Mouse (Mus musculus) right cerebral cortex, postnatal 25 days (tissue): ENCODE results near the gene Ankrd33.

Experiments used
- DNase-seq: peaks from one replicate; pipeline ENCODE4 v3.0.0; 2022

The Ankrd33 gene

GRCm38 (mm10) chr15:101115511-101116110 lies at the start of gene Ankrd33:
Ankrd33 (plus strand) TSS chr15:101115755.
- no peak for DNase-seq

GRCm38 (mm10) chr15:101066364-101066847 lies 49.1 kb upstream of the Ankrd33 start:
- DNase-seq, result no peak

- DNase-seq, result no peak
Observed at GRCm38 (mm10) chr15:101066920-101067696, 48.4 kb upstream of the Ankrd33 start.

GRCm38 (mm10) chr15:101068029-101068428 lies 47.5 kb upstream of the Ankrd33 start:
- no peak for DNase-seq

GRCm38 (mm10) chr15:101068671-101069070 lies 46.9 kb upstream of the Ankrd33 start:
- no peak for DNase-seq

GRCm38 (mm10) chr15:101069641-101070190 lies 45.8 kb upstream of the Ankrd33 start:
- no peak for DNase-seq

- no peak for DNase-seq
Observed at GRCm38 (mm10) chr15:101070762-101071161, 44.8 kb upstream of the Ankrd33 start.

- no peak for DNase-seq
Observed at GRCm38 (mm10) chr15:101072736-101073135, 42.8 kb upstream of the Ankrd33 start.

GRCm38 (mm10) chr15:101074067-101074466 lies 41.5 kb upstream of the Ankrd33 start:
- DNase-seq, result no peak

- no peak for DNase-seq
Observed at GRCm38 (mm10) chr15:101075150-101075549, 40.4 kb upstream of the Ankrd33 start.

- DNase-seq, result no peak
Observed at GRCm38 (mm10) chr15:101075656-101076055, 39.9 kb upstream of the Ankrd33 start.

- DNase-seq, result no peak
Observed at GRCm38 (mm10) chr15:101076071-101077000, 39.2 kb upstream of the Ankrd33 start.

- no peak for DNase-seq
Observed at GRCm38 (mm10) chr15:101077001-101077812, 38.3 kb upstream of the Ankrd33 start.

- DNase-seq, result no peak
Observed at GRCm38 (mm10) chr15:101077813-101078730, 37.5 kb upstream of the Ankrd33 start, which contains the start of gene Fignl2. Fignl2 (minus strand) TSS chr15:101078567.

- peak; percentile 73 for DNase-seq
Observed at GRCm38 (mm10) chr15:101078731-101079156, 36.8 kb upstream of the Ankrd33 start.

GRCm38 (mm10) chr15:101080031-101080520 lies 35.5 kb upstream of the Ankrd33 start:
- no peak for DNase-seq

GRCm38 (mm10) chr15:101081035-101081548 lies 34.5 kb upstream of the Ankrd33 start:
- DNase-seq, result no peak

- no peak for DNase-seq
Observed at GRCm38 (mm10) chr15:101082236-101082635, 33.3 kb upstream of the Ankrd33 start.

GRCm38 (mm10) chr15:101084499-101084898 lies 31.1 kb upstream of the Ankrd33 start:
- no peak for DNase-seq

- no peak for DNase-seq
Observed at GRCm38 (mm10) chr15:101086451-101086850, 29.1 kb upstream of the Ankrd33 start.
